Mouse (Mus musculus) layer of hippocampus, adult 8-10 months (tissue): ENCODE results near the gene Smyd1. TPM values are rescaled to one million over a fixed set of nuclear protein-coding genes. Genes with fewer than 3 reads are reported as not detected.

Experiments
- DNase-seq, 2 experiments: peaks; one replicate each; pipeline ENCODE4 v3.0.0; 2022; ENCODE audit warnings: low spot score in 2 of 2
- microRNA-seq, 2 experiments: library from miRNA; unstranded; fragments of <30 nt; microRNA quantifications; one replicate each; pipeline ENCODE4 v1.2.0; 2022
- total RNA-seq, 4 experiments: library from RNA; stranded (reverse); gene quantifications; 2 replicates each; pipeline ENCODE4 v1.2.4; 2022

The Smyd1 gene
- total RNA-seq, 4 experiments from 2014 or later: 0.36 to 1.4 (median 0.62) TPM

GRCm38 (mm10) chr6:71211917-71212316 is 110.1 kb downstream of the Smyd1 start:
- DNase-seq: no peak

GRCm38 (mm10) chr6:71208691-71209090 is 113.3 kb downstream of the Smyd1 start:
- DNase-seq: no peak

- DNase-seq: no peak
Measured at GRCm38 (mm10) chr6:71204166-71204565, 117.9 kb downstream of the Smyd1 start.

- DNase-seq: no peak
Measured at GRCm38 (mm10) chr6:71203674-71204073, 118.4 kb downstream of the Smyd1 start.

GRCm38 (mm10) chr6:71201925-71202324 is 120.1 kb downstream of the Smyd1 start:
- DNase-seq: no peak

- no peak for DNase-seq
Measured at GRCm38 (mm10) chr6:71199612-71200011, 122.4 kb downstream of the Smyd1 start, which contains the start of gene Fabp1. Gene Fabp1 (plus strand): TSS chr6:71199827.

- DNase-seq: no peak
Measured at GRCm38 (mm10) chr6:71197636-71198535, 124.1 kb downstream of the Smyd1 start.

- no peak for DNase-seq
Measured at GRCm38 (mm10) chr6:71196107-71196506, 125.9 kb downstream of the Smyd1 start.

- no peak for DNase-seq
Measured at GRCm38 (mm10) chr6:71193151-71193740, 128.8 kb downstream of the Smyd1 start.

- DNase-seq: no peak
Measured at GRCm38 (mm10) chr6:71190501-71190900, 131.5 kb downstream of the Smyd1 start.

- DNase-seq: no peak
Measured at GRCm38 (mm10) chr6:71189578-71189977, 132.5 kb downstream of the Smyd1 start.

- DNase-seq: no peak
Measured at GRCm38 (mm10) chr6:71184941-71185604, 137.0 kb downstream of the Smyd1 start.

GRCm38 (mm10) chr6:71180596-71180995 is 141.4 kb downstream of the Smyd1 start:
- DNase-seq: no peak

GRCm38 (mm10) chr6:71172812-71173580 is 149.0 kb downstream of the Smyd1 start:
- no peak for DNase-seq

- no peak for DNase-seq
Measured at GRCm38 (mm10) chr6:71166551-71167169, 155.4 kb downstream of the Smyd1 start.

GRCm38 (mm10) chr6:71164394-71164793 is 157.6 kb downstream of the Smyd1 start:
- DNase-seq: no peak

Small RNAs within 50 kb of the gene (microRNA-seq; reads per million reads assigned to microRNA genes)
- 75.3 to 107 reads per million in 2 experiments for gene Mir8112

Other genes starting within 250 kb of the Smyd1 start
- 1 to 10 TPM; 3.8 to 6.2 (median 4.8) TPM for gene Thnsl2, start 177.8 kb downstream of the Smyd1 start, total RNA-seq
- gene Fabp1, start 122.4 kb downstream of the Smyd1 start, total RNA-seq: not detected
- gene Krcc1, start 50.6 kb downstream of the Smyd1 start, total RNA-seq: 10 to 100 TPM; 15.5 to 22.7 (median 17.5) TPM
- gene Cd8b1, start 555 bp upstream of the Smyd1 start, total RNA-seq: not detected
- not detected for gene Cd8a, start 51.2 kb upstream of the Smyd1 start, total RNA-seq
- 100 to 1,000 TPM in 2 of 4 experiments, 10 to 100 TPM in 2; 73.7 to 105 (median 89.5) TPM for gene Rmnd5a, start 118.4 kb upstream of the Smyd1 start, total RNA-seq
- gene Rnf103, start 171.7 kb upstream of the Smyd1 start, total RNA-seq: 10 to 100 TPM; 41.7 to 45.4 (median 45.3) TPM
- 100 to 1,000 TPM; 102 to 115 (median 107) TPM for gene Chmp3, start 221.6 kb upstream of the Smyd1 start, total RNA-seq